Mouse (Mus musculus) E14TG2a.4 (cell line): ENCODE data around the gene 4930451I11Rik.

Experiments
- CTCF ChIP-seq: conservative IDR thresholded peaks from 2 replicates; pipeline ENCODE4 v1.5.1; 2014; ENCODE audit warnings: low read length
- POU5F1 ChIP-seq: IDR thresholded peaks from 2 replicates; pipeline ENCODE4 v1.6.1; 2014; ENCODE audit warnings: low read length, borderline replicate concordance

- TF ChIP-seq CTCF (no peak), POU5F1 (no peak)
Measured at GRCm38 (mm10) chr7:126861429-126862130, 30.1 kb upstream of the 4930451I11Rik start, which contains the start of gene Hirip3.
